Mouse (Mus musculus) right cerebral cortex, adult 18-20 months (tissue): Measurements from ENCODE around the gene Klhl5.

Experiments used
- DNase-seq: peaks from one replicate; pipeline ENCODE4 v3.0.0; 2022; ENCODE audit warnings: mixed read lengths

Gene Klhl5

DNA sequence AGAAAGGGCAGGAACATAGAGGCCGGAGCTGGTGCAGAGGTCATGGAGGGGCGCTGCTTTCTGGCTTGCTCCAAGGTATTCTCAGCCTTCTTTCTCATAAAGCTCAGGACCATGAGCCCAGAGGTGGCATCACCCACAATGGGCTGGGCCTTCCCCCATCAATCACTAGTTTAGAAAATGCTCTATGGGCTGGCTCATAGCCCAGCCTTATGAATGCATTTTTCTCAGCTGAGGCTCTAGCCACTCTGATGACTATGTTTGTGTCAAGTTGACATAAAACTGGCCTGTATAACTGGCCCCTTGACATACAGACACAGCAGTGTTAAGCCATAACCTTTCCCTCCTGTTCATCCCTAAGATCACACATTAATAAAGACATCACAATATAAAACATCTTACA is 97.4 kb downstream of the Klhl5 start:
- no peak for DNase-seq

GRCm38 (mm10) chr5:65213321-65213720 is 106.0 kb downstream of the Klhl5 start:
- no peak for DNase-seq
